Mouse (Mus musculus) ES-Bruce4 (cell line): Measurements from ENCODE around the gene Avil. TPM values are rescaled to one million over a fixed set of nuclear protein-coding genes. Genes with fewer than 3 reads are reported as not detected.
A peak's percentile ranks its signal among the peaks of the same experiment; 100 is the strongest.

Experiments
- H3K27ac ChIP-seq: 2 replicates; pipeline ENCODE4 v1.5.1; 2012; ENCODE audit warnings: low read length, inconsistent platforms; ENCODE audit not compliant: insufficient read depth
- H3K27me3 ChIP-seq: 2 replicates; pipeline ENCODE4 v1.6.1; 2012; ENCODE audit warnings: mild to moderate bottlenecking, low read length, inconsistent platforms; ENCODE audit not compliant: control insufficient read depth, poor library complexity, insufficient read depth, severe bottlenecking
- H3K36me3 ChIP-seq: 2 replicates; pipeline ENCODE4 v1.6.1; 2012; ENCODE audit warnings: inconsistent platforms, mild to moderate bottlenecking, low read length, moderate library complexity; ENCODE audit not compliant: control insufficient read depth, poor library complexity, insufficient read depth, severe bottlenecking
- H3K4me1 ChIP-seq: one replicate; pipeline ENCODE4 v1.8.1; 2011; ENCODE audit warnings: low read length; ENCODE audit not compliant: control insufficient read depth, insufficient read depth
- H3K4me3 ChIP-seq: 2 replicates; pipeline ENCODE4 v1.5.1; 2011; ENCODE audit warnings: low read depth, mild to moderate bottlenecking, low read length
- H3K9ac ChIP-seq: 2 replicates; pipeline ENCODE4 v1.6.1; 2012; ENCODE audit warnings: low read depth, mild to moderate bottlenecking, inconsistent platforms; ENCODE audit not compliant: poor library complexity, severe bottlenecking
- H3K9me3 ChIP-seq: replicated peaks from 2 replicates; pipeline ENCODE4 v1.6.1; 2012; ENCODE audit warnings: mild to moderate bottlenecking, low read length, inconsistent platforms; ENCODE audit not compliant: control insufficient read depth, poor library complexity, insufficient read depth, severe bottlenecking
- CTCF ChIP-seq: IDR thresholded peaks from one replicate; pipeline ENCODE4 v1.8.1; 2011; ENCODE audit warnings: low read depth, low read length
- EP300 ChIP-seq: IDR thresholded peaks from 2 replicates; pipeline ENCODE4 v1.6.1; 2011; ENCODE audit warnings: low read depth, low read length; ENCODE audit not compliant: insufficient read depth
- POLR2A ChIP-seq: IDR thresholded peaks from one replicate; pipeline ENCODE4 v1.8.1; 2011; ENCODE audit warnings: low read length; ENCODE audit not compliant: insufficient read depth
- polyA plus RNA-seq: library from polyadenylated mRNA; stranded (reverse); fragments of >200 nt; gene quantifications from 2 replicates; pipeline ENCODE4 v1.2.4, GENCODE M21; 2011; ENCODE audit warnings: low read depth; ENCODE audit not compliant: missing spikeins, insufficient read depth, insufficient read length

Avil gene
- polyA plus RNA-seq, 1 experiment: 0.19 TPM

DNA sequence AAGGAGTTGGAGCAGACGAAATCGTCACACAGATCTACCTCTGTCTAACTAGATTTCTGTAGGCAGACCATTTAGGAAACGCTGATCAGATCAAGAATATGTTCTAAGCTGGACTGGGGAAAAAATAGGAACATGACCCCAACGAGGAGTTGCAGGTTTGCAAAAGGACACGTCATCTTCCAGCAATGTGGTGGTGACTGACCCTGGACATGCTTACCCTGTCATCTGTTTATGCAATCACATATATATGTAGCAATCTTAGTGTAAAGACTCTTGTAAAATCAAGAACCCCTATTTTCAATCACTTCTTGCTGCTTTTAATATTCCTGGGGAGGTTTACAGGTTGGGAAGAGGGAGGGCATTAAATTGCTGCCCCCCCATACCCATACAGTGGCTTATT is 62.0 kb downstream of the Avil start:
- no peak overlapping the region for H3K4me3 ChIP-seq
- H3K27ac ChIP-seq: no peak overlapping the region
- TF ChIP-seq CTCF (no peak), EP300 (no peak), POLR2A (no peak)
- H3K9ac ChIP-seq: no peak overlapping the region
- H3K9me3 ChIP-seq: no peaks in the 10 kb centered on the region
- peaks cover 28% of the 10 kb centered on the region for H3K36me3 ChIP-seq
- peaks cover 2% of the 10 kb centered on the region for H3K4me1 ChIP-seq
- H3K27me3 ChIP-seq: no peaks in the 10 kb centered on the region

GRCm38 (mm10) chr10:127063239-127063872 is 62.8 kb downstream of the Avil start, which contains the start of gene Cdk4:
Cdk4 (plus strand) TSS chr10:127063534.
- peaks cover 2% of the 10 kb centered on the region for H3K4me1 ChIP-seq
- H3K36me3 ChIP-seq: peaks cover 36% of the 10 kb centered on the region
- peak within 1 kb of the TSS; percentile 29; the same call in 1 of the 2 replicates for H3K27ac ChIP-seq
- H3K4me3 ChIP-seq: peak within 1 kb of the TSS; percentile 82
- TF ChIP-seq EP300: peak; percentile 81
- no peak for TF ChIP-seq CTCF
- H3K9me3 ChIP-seq: no peaks in the 10 kb centered on the region
- H3K27me3 ChIP-seq: no peaks in the 10 kb centered on the region
- H3K9ac ChIP-seq: peak within 1 kb of the TSS; percentile 88

- Histone ChIP-seq H3K9ac (peak overlapping the region; percentile 88), H3K36me3 (peaks cover 39% of the 10 kb centered on the region), H3K27ac (peak overlapping the region; percentile 54; the same call in 1 of the 2 replicates), H3K4me1 (peaks cover 2% of the 10 kb centered on the region), H3K4me3 (peak overlapping the region; percentile 82), H3K9me3 (no peaks in the 10 kb centered on the region), H3K27me3 (no peaks in the 10 kb centered on the region)
- TF ChIP-seq CTCF (no peak), EP300 (no peak), POLR2A (no peak)
Observed at GRCm38 (mm10) chr10:127063913-127064870, 63.7 kb downstream of the Avil start.

GRCm38 (mm10) chr10:127065981-127066380 is 65.5 kb downstream of the Avil start:
- Histone ChIP-seq H3K9me3 (no peaks in the 10 kb centered on the region), H3K4me3 (no peak overlapping the region)

GRCm38 (mm10) chr10:127066519-127067018 is 66.1 kb downstream of the Avil start:
- Histone ChIP-seq H3K4me3 (no peak overlapping the region), H3K4me1 (peaks cover 3% of the 10 kb centered on the region), H3K9ac (no peak overlapping the region)

More at GRCm38 (mm10) chr10:127065981-127066380, 65.5 kb downstream of the Avil start:
- Histone ChIP-seq H3K9ac (no peak overlapping the region), H3K4me1 (peaks cover 2% of the 10 kb centered on the region), H3K27me3 (no peaks in the 10 kb centered on the region), H3K36me3 (peaks cover 39% of the 10 kb centered on the region), H3K27ac (no peak overlapping the region)
- no peak for TF ChIP-seq CTCF
- TF ChIP-seq POLR2A: no peak
- TF ChIP-seq EP300: no peak

More at GRCm38 (mm10) chr10:127066519-127067018, 66.1 kb downstream of the Avil start:
- H3K36me3 ChIP-seq: peaks cover 39% of the 10 kb centered on the region
- H3K27ac ChIP-seq: no peak overlapping the region
- H3K9me3 ChIP-seq: no peaks in the 10 kb centered on the region
- no peak for TF ChIP-seq CTCF
- no peak for TF ChIP-seq POLR2A
- no peaks in the 10 kb centered on the region for H3K27me3 ChIP-seq
